Mouse (Mus musculus): Measurements from ENCODE around the gene Gucy1b2.

Gucy1b2 gene

GRCm38 (mm10) chr14:62355201-62355600 lies 100.9 kb downstream of the Gucy1b2 start:
- no peak for TF ChIP-seq GATA4 (IDR thresholded peaks at IDR 0.05; ENCODE audit: insufficient replicate concordance, low read length)

GRCm38 (mm10) chr14:62353793-62354192 lies 102.3 kb downstream of the Gucy1b2 start:
- TF ChIP-seq GATA4 (IDR thresholded peaks at IDR 0.05; ENCODE audit: insufficient replicate concordance, low read length): no peak

- no peak for TF ChIP-seq GATA4 (IDR thresholded peaks at IDR 0.05; ENCODE audit: insufficient replicate concordance, low read length)
Measured at GRCm38 (mm10) chr14:62353372-62353771, 102.7 kb downstream of the Gucy1b2 start.

- TF ChIP-seq GATA4 (IDR thresholded peaks at IDR 0.05; ENCODE audit: insufficient replicate concordance, low read length): no peak
Measured at GRCm38 (mm10) chr14:62350890-62351289, 105.2 kb downstream of the Gucy1b2 start.

- no peak for TF ChIP-seq GATA4 (IDR thresholded peaks at IDR 0.05; ENCODE audit: insufficient replicate concordance, low read length)
Measured at GRCm38 (mm10) chr14:62350186-62350585, 105.9 kb downstream of the Gucy1b2 start.

- no peak for TF ChIP-seq GATA4 (IDR thresholded peaks at IDR 0.05; ENCODE audit: insufficient replicate concordance, low read length)
Measured at GRCm38 (mm10) chr14:62349786-62350185, 106.3 kb downstream of the Gucy1b2 start.

GRCm38 (mm10) chr14:62347103-62347502 lies 109.0 kb downstream of the Gucy1b2 start:
- TF ChIP-seq GATA4 (IDR thresholded peaks at IDR 0.05; ENCODE audit: insufficient replicate concordance, low read length): no peak

- TF ChIP-seq GATA4 (IDR thresholded peaks at IDR 0.05; ENCODE audit: insufficient replicate concordance, low read length): no peak
Measured at GRCm38 (mm10) chr14:62346570-62346969, 109.5 kb downstream of the Gucy1b2 start.

Measured in liver, adult (tissue).